Mouse (Mus musculus) erythroblast, embryonic 14.5 days (primary cell): ENCODE results near the gene Anapc11.

Experiments used
- GATA1 ChIP-seq: IDR thresholded peaks from 2 replicates; pipeline ENCODE4 v1.6.1; 2012; ENCODE audit warnings: low read length, inconsistent platforms, mixed read lengths
- TAL1 ChIP-seq: IDR thresholded peaks from 3 replicates; pipeline ENCODE4 v1.6.1; 2012; ENCODE audit warnings: low read length, inconsistent platforms, mixed read lengths

DNA sequence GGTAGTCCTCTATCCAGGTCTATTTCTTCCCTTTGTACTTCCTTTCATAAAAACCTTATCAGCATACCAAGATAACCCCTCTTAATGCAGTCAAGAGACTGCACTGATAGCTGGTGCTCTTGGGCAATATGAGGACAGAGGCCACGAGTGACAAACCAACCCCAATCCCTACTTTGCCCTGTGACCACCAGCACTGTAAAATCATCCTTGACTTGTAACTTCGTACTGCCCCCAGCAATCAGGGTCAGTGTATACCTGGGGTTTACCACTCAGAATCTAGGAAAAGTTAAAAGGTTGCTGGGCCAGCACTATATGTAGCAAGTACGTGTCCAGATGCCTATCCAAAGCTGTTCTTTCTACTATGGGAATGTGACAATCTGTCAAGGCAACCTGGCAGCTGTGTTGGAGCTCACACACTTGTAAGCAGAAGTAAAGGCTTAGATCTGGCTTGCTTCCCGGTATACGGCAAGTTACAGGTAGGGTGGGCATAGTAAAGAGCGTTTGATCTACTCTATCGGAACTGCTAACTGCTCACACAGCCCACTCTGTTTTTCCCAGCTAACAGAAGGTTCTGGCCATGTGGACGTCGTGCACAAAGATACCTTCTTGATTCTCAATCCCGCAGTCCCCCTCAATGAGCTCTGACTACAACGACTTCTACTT is 26.3 kb upstream of the Anapc11 start:
- TF ChIP-seq TAL1: no peak
- no peak for TF ChIP-seq GATA1
